Mouse (Mus musculus) kidney, adult 2 months (tissue): Measurements from ENCODE around the gene Nfib.

Experiments used
- CTCF ChIP-seq: fragments of 200-500 bp; conservative IDR thresholded peaks from 2 replicates; pipeline ENCODE4 v1.5.1; 2011; ENCODE audit warnings: low read depth, mild to moderate bottlenecking, control low read depth, low read length, moderate library complexity, mixed read lengths; ENCODE audit not compliant: insufficient read depth, insufficient read length
- POLR2A ChIP-seq: fragments of 200-500 bp; IDR thresholded peaks from one replicate; pipeline ENCODE4 v1.6.1; 2011; ENCODE audit warnings: low read depth, low read length, control low read depth

DNA sequence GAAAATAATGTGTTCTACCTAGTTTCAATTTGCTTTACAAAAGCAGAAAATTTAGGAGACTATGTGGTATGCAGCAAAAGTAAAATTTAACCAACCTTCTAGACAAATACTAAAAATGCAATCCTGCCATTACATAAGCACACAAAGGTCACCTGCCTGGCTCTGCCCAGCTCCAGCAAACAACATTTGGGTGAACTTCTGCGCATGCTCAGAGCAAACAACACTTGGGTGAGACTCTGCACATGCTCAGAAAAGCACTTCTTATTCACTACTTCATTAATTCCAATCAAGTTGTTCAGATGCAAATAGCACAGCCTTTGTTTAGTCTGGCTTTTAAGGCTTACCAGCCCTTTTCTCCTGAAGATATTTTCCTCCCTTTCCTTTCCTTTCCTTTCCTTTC is 323.8 kb downstream of the Nfib start:
- TF ChIP-seq POLR2A (no peak), CTCF (no peak)
